Mouse (Mus musculus) embryonic facial prominence, embryonic 14.5 days (tissue): ENCODE results near the gene Shpk. TPM values are rescaled to one million over a fixed set of nuclear protein-coding genes. Genes with fewer than 3 reads are reported as not detected.

ENCODE experiments used
- ATAC-seq: fragments of 200-750 bp; cut with Nextera tagmentation; 2 replicates; pipeline ENCODE4 v1.8.0; 2017; ENCODE audit warnings: low read depth, moderate number of reproducible peaks, moderate TSS enrichment
- DNase-seq: peaks from one replicate; pipeline ENCODE4 v3.0.0-alpha.2; 2015; ENCODE audit warnings: low spot score
- H3K27ac ChIP-seq: fragments of 300-500 bp; sonication (generic); replicated peaks from 2 replicates; pipeline ENCODE4 v1.5.1; 2014; ENCODE audit warnings: low read depth, mild to moderate bottlenecking, low read length, moderate library complexity
- H3K27me3 ChIP-seq: fragments of 300-500 bp; sonication (generic); replicated peaks from 2 replicates; pipeline ENCODE4 v1.6.1; 2014; ENCODE audit warnings: low read length; ENCODE audit not compliant: control insufficient read depth, insufficient read depth
- H3K36me3 ChIP-seq: fragments of 300-500 bp; sonication (generic); 2 replicates; pipeline ENCODE4 v1.6.1; 2014; ENCODE audit warnings: low read length, mixed read lengths; ENCODE audit not compliant: control insufficient read depth, insufficient read depth
- H3K4me1 ChIP-seq: fragments of 300-500 bp; sonication (generic); 2 replicates; pipeline ENCODE4 v1.6.1; 2014; ENCODE audit warnings: antibody characterized with exemption, low read length; ENCODE audit not compliant: control insufficient read depth, insufficient read depth
- H3K4me2 ChIP-seq: fragments of 300-500 bp; sonication (generic); 2 replicates; pipeline ENCODE4 v1.6.1; 2014; ENCODE audit warnings: low read depth, mild to moderate bottlenecking, low read length, moderate library complexity, mixed read lengths
- H3K4me3 ChIP-seq: fragments of 300-500 bp; sonication (generic); 2 replicates; pipeline ENCODE4 v1.5.1; 2014; ENCODE audit warnings: low read depth, mild to moderate bottlenecking, low read length
- H3K9ac ChIP-seq: fragments of 300-500 bp; sonication (generic); 2 replicates; pipeline ENCODE4 v1.6.1; 2014; ENCODE audit warnings: low read depth, mild to moderate bottlenecking, low read length, moderate library complexity, mixed read lengths
- H3K9me3 ChIP-seq: fragments of 300-500 bp; sonication (generic); 2 replicates; pipeline ENCODE4 v1.6.1; 2016; ENCODE audit warnings: low read length; ENCODE audit not compliant: control insufficient read depth
- WGBS: fragments of 180-500 bp; shearing (Covaris S2); extraction: QIAGEN DNeasy Blood & Tissue Kit; methylation state at CpG from one replicate; pipeline ENCODE4 v1.1.7; 2014; 5-methylcytosine and 5-hydroxymethylcytosine counted together
- polyA plus RNA-seq: library from polyadenylated mRNA; unstranded; fragments of >200 nt; fragmentation: Nextera tagmentation; extraction: Ambion mirVana; gene quantifications from 2 replicates; pipeline ENCODE4 v1.2.1, GENCODE M21; 2014

The Shpk gene
- polyA plus RNA-seq, 1 experiment from 2014 or later: 1.6 TPM

DNA sequence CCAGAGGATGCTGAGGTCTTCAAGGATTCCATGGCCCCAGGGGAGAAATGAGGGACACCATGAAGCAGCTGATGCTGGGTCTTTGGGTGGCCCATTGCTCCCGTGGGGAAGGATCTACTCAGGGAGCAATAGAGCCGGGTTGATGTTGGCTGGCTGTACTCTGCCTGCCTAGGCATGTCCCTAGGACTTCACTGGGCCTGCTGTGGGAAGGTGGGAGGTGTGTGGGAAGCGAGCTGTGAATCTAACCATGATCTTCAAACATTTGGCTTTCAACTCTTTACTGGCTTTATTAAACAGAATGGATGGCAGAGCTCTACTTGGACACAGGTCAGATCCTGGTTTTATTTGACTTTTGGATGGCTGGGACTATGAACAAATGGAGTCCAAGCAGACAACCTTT, 61.2 kb downstream of the Shpk start:
- Histone ChIP-seq H3K9me3 (no peaks in the 10 kb centered on the region), H3K4me3 (no peak overlapping the region), H3K27ac (no peak overlapping the region), H3K4me2 (no peak overlapping the region), H3K9ac (no peak overlapping the region), H3K36me3 (no peaks in the 10 kb centered on the region), H3K27me3 (no peaks in the 10 kb centered on the region), H3K4me1 (no peaks in the 10 kb centered on the region)
- no peak for ATAC-seq
- no peak for DNase-seq
- WGBS: 71% methylated on average over 3 of the region's 3 CpGs

DNA sequence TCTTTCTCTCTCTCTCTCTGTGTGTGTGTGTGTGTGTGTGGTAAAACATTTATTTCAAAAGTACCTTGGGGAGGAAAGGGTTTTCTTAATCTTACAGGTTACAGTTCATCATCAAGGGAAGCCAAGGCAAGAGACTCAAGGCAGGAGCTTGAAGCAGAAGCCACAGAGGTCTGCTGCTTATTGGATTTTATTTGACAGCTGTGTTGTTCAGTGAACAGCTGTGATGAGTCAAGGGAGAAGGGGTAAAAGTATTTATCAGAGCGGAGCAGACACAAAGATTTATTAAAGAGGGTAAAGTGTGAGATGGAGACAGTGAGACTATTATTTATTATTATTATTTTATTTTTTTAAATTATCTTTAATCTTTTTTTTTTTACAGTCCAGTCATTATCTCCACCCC, 62.1 kb downstream of the Shpk start:
- 70% methylated on average over 1 of the region's 1 CpGs for WGBS

DNA sequence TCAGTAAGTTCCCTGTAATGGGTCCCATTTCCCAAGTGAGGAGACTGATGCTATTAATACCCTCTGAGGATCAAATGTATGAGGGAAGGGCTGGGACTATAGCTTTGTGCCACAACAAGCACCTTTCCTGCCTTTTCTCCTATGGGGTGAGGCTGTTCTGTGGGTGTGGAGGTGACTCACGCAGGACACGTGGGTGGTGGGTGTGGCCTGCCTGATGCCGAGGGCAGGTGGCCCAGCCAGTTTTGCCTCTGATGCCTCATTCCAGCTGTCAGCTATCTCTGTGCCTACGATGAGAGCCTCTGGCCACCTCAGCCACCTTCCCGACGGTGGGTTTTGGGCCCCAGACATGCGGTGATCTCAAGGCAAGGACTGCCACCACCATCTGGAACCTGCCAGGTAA, 68.0 kb downstream of the Shpk start, which contains the start of gene Trpv3:
TSS of gene Trpv3 (plus strand) at position 122 of the 400 bp plus-strand sequence.
- no peak within 1 kb of the TSS for H3K9ac ChIP-seq
- ATAC-seq: no peak
- WGBS: 77% methylated on average over 7 of the region's 7 CpGs
- no peaks in the 10 kb centered on the region for H3K27me3 ChIP-seq
- H3K9me3 ChIP-seq: no peaks in the 10 kb centered on the region
- no peaks in the 10 kb centered on the region for H3K4me1 ChIP-seq
- H3K27ac ChIP-seq: no peak within 1 kb of the TSS
- no peak within 1 kb of the TSS for H3K4me2 ChIP-seq
- DNase-seq: peak; percentile 45
- H3K36me3 ChIP-seq: no peaks in the 10 kb centered on the region
- no peak within 1 kb of the TSS for H3K4me3 ChIP-seq

More for the DNA sequence above, 62.1 kb downstream of the Shpk start:
- no peaks in the 10 kb centered on the region for H3K4me1 ChIP-seq
- ATAC-seq (no peak), DNase-seq (no peak)
- H3K9me3 ChIP-seq: no peaks in the 10 kb centered on the region
- no peak overlapping the region for H3K4me3 ChIP-seq
- no peak overlapping the region for H3K9ac ChIP-seq
- no peaks in the 10 kb centered on the region for H3K27me3 ChIP-seq
- H3K36me3 ChIP-seq: no peaks in the 10 kb centered on the region
- H3K4me2 ChIP-seq: no peak overlapping the region
- H3K27ac ChIP-seq: no peak overlapping the region

Other genes with a start within 250 kb of the Shpk start
- gene Atp2a3, start 238.3 kb upstream of the Shpk start, polyA plus RNA-seq: 4.8 and 5.6 TPM in 2 replicates
- gene P2rx1, start 200.4 kb upstream of the Shpk start, polyA plus RNA-seq: 2.3 and 3.0 TPM in 2 replicates
- gene Camkk1, start 180.5 kb upstream of the Shpk start, polyA plus RNA-seq: 6.0 TPM in 2 replicates
- 9.2 and 9.5 TPM in 2 replicates for gene Ncbp3, start 151.7 kb upstream of the Shpk start, polyA plus RNA-seq
- 0.20 and 0.21 TPM in 2 replicates for gene Itgae, start 108.9 kb upstream of the Shpk start, polyA plus RNA-seq
- 12.1 and 13.4 TPM in 2 replicates for gene Haspin, start 61.2 kb upstream of the Shpk start, polyA plus RNA-seq
- gene P2rx5, start 39.0 kb upstream of the Shpk start, polyA plus RNA-seq: 1.8 and 2.6 TPM in 2 replicates
- gene Emc6, start 22.4 kb upstream of the Shpk start, polyA plus RNA-seq: 107 and 111 TPM in 2 replicates
- 188 and 213 TPM in 2 replicates for gene Tax1bp3, start 22.4 kb upstream of the Shpk start, polyA plus RNA-seq
- gene Ctns, start 418 bp upstream of the Shpk start, polyA plus RNA-seq: 18.8 and 22.0 TPM in 2 replicates
- gene Trpv1, start 34.8 kb downstream of the Shpk start, polyA plus RNA-seq: 0.47 and 0.54 TPM in 2 replicates
- 0.26 and 0.28 TPM in 2 replicates for gene Trpv3, start 67.9 kb downstream of the Shpk start, polyA plus RNA-seq
- 2.4 and 2.9 TPM in 2 replicates for gene Aspa, start 130.1 kb downstream of the Shpk start, polyA plus RNA-seq
- not detected in 2 replicates for gene Gm49340, start 130.3 kb downstream of the Shpk start, polyA plus RNA-seq
- not detected in 2 replicates for gene Spata22, start 130.3 kb downstream of the Shpk start, polyA plus RNA-seq
- gene Olfr20, start 151.3 kb downstream of the Shpk start, polyA plus RNA-seq: not detected in 2 replicates
- gene Olfr376, start 171.8 kb downstream of the Shpk start, polyA plus RNA-seq: 0.17 TPM in 1 of 2 replicates, not detected in the other
- gene Olfr1, start 200.2 kb downstream of the Shpk start, polyA plus RNA-seq: not detected in 2 replicates
- gene Olfr378, start 229.0 kb downstream of the Shpk start, polyA plus RNA-seq: 0.40 TPM in 1 of 2 replicates, not detected in the other